Mouse (Mus musculus) macrophage (primary cell): ENCODE data around the gene Clpb. TPM values are rescaled to one million over a fixed set of nuclear protein-coding genes. Genes with fewer than 3 reads are reported as not detected.

ENCODE experiments used
- H3K27ac ChIP-seq: fragments of 350-480 bp; formaldehyde crosslinking; 2 replicates; pipeline ENCODE4 v1.9.0; 2021
- H3K36me3 ChIP-seq: fragments of 350-480 bp; formaldehyde crosslinking; 2 replicates; pipeline ENCODE4 v1.9.0; 2021; ENCODE audit errors: inconsistent target
- H3K4me3 ChIP-seq: fragments of 350-480 bp; formaldehyde crosslinking; 2 replicates; pipeline ENCODE4 v1.9.0; 2021; ENCODE audit errors: inconsistent target
- H3K79me2 ChIP-seq: fragments of 350-480 bp; formaldehyde crosslinking; 2 replicates; pipeline ENCODE4 v1.9.0; 2021; ENCODE audit errors: inconsistent target
- WGBS: methylation state at CpG from one replicate; pipeline ENCODE4 v1.1.7; 2026; ENCODE audit warnings: inconsistent platforms; ENCODE audit not compliant: missing documents; 5-methylcytosine and 5-hydroxymethylcytosine counted together
- polyA plus RNA-seq: library from polyadenylated mRNA; stranded (reverse); fragments of 250-400 nt; gene quantifications from 3 replicates; pipeline ENCODE4 v1.2.4, GENCODE M21; 2018; ENCODE audit warnings: inconsistent platforms

Gene Clpb
- polyA plus RNA-seq, 1 experiment from 2014 or later, result 11.3 TPM

DNA sequence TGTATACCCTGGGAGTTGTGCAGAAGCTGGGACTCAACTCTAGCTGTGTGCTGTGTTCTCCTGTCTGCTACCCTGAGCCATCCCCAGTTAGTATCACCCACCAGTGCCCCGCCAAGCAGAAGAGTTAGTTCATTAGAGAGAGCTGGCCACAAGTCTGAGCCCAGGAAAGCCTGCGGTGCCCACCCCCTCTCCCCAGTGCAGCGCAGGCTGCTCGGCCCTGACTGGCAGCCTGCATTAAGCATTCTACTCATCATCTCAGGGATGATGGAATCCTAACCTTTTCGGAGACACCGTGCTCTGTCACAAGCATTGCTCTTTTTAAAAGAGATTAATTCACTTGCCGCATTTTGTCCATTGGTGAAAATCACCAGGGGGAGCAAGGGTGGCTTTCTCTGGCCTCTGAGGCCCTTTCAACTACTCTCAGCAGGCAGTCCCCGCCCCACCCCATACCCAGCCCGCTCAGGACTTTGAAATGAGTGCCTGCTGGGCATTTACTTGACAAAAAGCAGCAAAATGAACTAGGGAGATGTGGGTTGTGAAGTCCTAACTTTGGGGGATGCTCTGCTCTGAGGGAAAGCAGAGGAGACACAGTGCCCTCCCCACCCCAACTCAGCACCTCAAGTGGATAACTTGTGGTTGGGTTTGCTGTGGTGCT is 20.7 kb downstream of the Clpb start:
- WGBS, result 97% methylated on average over 9 of the region's 9 CpGs
- Histone ChIP-seq H3K27ac (no peak overlapping the region), H3K79me2 (no peaks in the 10 kb centered on the region), H3K4me3 (no peak overlapping the region), H3K36me3 (no peaks in the 10 kb centered on the region)

DNA sequence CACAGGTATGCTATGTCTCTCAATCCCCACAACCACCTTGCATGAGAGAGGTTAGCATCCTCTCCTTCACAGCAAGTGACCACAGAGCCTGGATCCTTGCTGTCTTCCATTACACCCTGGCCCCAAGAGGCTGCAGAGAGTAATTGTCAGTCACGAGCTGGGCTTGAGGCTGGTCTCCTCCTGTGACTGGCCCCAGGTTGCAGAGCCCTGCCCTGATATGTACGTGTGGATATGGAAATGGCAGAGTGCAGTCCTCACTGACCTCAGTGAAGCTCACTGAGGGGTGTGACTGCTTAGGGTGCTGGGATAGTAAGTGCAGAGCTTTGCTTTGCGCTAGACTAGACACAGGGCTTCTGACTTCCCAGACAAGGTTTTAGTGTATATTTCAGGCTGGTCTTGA is 21.2 kb downstream of the Clpb start:
- Histone ChIP-seq H3K79me2 (no peaks in the 10 kb centered on the region), H3K36me3 (no peaks in the 10 kb centered on the region), H3K27ac (no peak overlapping the region), H3K4me3 (no peak overlapping the region)
- WGBS, result 93% methylated on average over 3 of the region's 3 CpGs

DNA sequence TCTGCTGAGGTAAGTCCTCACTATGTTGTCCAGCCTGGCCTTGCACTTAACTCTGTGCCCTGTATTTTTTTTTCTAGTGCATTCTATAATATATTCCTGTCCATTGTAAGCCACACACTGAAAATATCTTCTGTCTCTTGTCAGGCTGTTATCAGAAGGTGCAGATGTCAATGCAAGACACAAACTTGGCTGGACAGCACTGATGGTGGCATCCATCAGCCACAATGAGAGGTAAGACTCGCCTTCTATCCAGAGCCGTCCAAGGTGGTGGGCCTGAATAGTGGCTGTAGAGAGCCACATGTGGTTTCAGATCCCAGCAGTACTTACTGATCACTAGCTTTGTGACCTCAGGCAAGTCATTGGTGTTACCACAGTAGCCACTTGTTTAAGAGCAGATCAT is 23.7 kb downstream of the Clpb start:
- no peak overlapping the region for H3K27ac ChIP-seq
- H3K79me2 ChIP-seq, result no peaks in the 10 kb centered on the region
- no peak overlapping the region for H3K4me3 ChIP-seq
- H3K36me3 ChIP-seq, result no peaks in the 10 kb centered on the region
- WGBS, result 89% methylated on average over 2 of the region's 2 CpGs

DNA sequence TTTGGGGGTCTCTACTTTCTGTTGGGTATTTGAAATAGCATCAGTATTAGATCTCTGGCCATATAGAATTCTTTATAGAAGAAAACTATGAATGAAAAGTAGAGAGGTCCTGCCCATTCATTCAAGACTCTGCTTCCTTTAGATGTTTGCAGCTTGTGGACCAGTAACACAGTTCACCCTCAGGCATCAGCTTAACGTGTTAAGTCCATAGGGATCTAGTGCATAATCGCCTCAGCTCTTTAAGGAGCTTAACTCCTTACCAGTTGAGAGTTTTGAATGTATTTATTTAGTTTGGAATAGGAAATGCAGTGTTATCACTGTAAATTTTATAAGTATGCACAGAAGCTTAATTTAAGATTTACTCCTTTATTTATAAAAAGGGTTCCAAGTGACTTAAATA is 27.0 kb downstream of the Clpb start:
- Histone ChIP-seq H3K79me2 (no peaks in the 10 kb centered on the region), H3K27ac (no peak overlapping the region), H3K36me3 (no peaks in the 10 kb centered on the region), H3K4me3 (no peak overlapping the region)
- WGBS, result 80% methylated on average over 2 of the region's 2 CpGs

DNA sequence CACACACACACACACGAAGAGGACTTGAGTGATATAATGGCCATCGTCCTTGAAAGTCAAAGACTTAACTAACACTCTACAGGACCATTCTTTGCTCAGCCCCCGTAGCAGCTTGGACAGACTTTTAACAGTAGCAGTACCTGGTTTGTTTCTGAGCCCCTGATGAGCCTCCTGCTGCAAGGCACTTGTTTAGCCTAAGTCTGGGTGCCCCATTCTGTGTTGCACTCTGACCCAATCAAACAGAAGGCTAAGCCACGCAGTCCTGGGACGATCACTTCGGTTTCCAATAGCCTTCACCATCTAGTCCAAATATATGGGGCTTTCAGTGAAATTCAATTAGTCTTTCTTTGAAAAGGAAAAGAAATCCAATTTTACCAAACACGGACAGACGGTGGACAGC is 28.4 kb downstream of the Clpb start:
- WGBS, result 94% methylated on average over 8 of the region's 8 CpGs
- no peak overlapping the region for H3K27ac ChIP-seq

DNA sequence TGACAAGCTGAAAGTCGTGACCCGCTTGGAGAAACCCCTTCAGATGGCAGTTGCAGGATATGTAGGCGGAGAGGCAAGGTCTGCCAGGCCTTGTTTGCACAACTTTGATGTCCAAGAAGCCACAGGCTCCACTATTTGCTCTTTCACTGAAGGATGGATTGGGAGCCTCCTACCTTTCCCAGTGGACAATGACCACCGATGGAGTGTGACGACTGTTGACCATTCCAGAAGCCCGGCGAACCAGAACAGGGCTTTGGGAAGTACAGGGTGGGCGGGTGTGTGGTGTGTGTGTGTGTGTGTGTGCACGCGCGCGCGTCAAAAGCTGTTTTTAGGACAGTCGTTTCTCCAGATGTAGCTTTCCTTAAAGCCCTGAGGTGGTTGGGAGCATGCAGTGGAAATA is 29.0 kb downstream of the Clpb start:
- Histone ChIP-seq H3K4me3 (no peak overlapping the region), H3K36me3 (no peaks in the 10 kb centered on the region), H3K79me2 (no peaks in the 10 kb centered on the region), H3K27ac (no peak overlapping the region)
- WGBS, result 96% methylated on average over 14 of the region's 14 CpGs

More for the DNA sequence above, 28.4 kb downstream of the Clpb start:
- Histone ChIP-seq H3K4me3 (no peak overlapping the region), H3K36me3 (no peaks in the 10 kb centered on the region), H3K79me2 (no peaks in the 10 kb centered on the region)

DNA sequence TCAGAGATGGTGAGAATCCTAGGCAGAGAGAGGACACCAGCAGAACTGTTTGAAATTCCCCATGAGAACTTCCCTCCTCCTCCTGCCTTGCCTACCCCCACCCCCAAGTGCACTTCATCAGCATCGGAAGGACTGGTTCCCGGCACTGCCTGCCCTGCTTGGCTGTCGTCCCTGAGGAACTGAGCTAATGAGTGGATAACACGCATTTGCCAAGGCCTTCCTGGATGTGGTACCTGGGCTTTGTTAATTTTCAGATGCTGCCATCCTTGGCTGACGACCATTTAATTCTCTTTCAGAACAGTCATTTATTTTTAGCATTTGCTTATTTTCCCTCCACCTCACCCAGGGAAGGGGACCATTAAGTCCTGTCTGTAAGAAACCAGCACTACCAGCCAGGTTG is 32.0 kb downstream of the Clpb start:
- Histone ChIP-seq H3K4me3 (no peak overlapping the region), H3K36me3 (no peaks in the 10 kb centered on the region), H3K27ac (no peak overlapping the region), H3K79me2 (no peaks in the 10 kb centered on the region)
- 96% methylated on average over 5 of the region's 5 CpGs for WGBS

DNA sequence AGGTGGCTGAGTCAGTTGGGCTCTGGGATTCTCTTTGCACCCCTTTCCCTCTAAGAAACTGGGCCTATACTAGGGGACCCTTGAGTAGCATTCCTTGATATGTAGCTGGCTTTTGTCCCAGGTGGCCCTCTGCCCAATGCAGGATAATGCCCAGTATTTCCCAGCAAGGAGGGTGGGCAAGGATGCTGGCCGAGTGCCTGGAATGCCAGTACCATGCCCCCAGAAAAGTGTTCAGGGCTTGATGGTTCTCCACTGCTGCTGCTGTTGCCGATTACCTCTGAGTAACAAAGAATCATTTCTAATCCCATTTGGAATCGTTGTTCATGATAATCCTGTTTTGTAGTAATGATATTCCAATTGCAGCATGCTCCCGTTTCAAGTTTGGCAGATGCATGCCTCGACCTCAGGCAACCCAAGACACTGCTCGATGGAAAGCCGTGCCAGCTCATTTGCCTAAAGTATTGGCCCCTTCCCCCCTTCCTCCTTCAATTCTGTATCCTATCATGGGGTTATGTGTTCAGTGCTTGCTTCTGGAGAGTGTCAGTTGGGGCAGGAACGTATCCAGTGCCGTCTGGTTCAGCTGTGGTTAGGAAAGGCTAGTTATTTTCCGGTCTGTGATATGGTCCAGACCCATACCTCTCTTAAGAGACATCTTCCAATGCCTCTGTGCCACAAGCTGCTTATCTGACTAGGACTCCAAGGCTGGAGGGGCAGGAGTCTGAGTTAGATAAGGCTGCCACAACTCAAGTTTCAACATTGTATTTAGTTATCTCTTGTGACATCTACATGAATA is 33.7 kb downstream of the Clpb start:
- no peaks in the 10 kb centered on the region for H3K36me3 ChIP-seq

DNA sequence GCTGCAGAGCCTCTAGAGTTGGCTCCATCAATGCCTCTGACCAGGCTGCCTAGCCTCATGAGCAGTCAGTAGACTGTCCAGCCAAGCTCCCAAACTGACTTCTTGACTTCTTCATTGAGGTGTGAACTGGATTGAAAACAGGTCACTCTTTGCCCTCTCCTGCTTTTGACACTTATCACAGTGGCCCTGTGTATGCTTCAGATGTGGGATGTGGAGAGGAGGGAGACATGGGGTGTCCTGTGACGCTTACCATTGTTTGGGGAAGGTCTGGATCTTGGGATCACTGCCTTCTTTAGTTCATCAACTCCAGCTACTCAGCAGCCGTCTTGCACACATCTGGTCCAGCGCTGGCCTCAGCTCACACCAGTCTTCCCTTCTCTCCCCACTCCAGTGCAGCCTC is 36.9 kb downstream of the Clpb start:
- no peak overlapping the region for H3K4me3 ChIP-seq
- WGBS, result 95% methylated on average over 3 of the region's 3 CpGs
- H3K27ac ChIP-seq, result no peak overlapping the region
- H3K36me3 ChIP-seq, result no peaks in the 10 kb centered on the region
- no peaks in the 10 kb centered on the region for H3K79me2 ChIP-seq

More for the DNA sequence above, 33.7 kb downstream of the Clpb start:
- H3K79me2 ChIP-seq, result no peaks in the 10 kb centered on the region
- H3K4me3 ChIP-seq, result no peak overlapping the region
- 95% methylated on average over 10 of the region's 10 CpGs for WGBS
- H3K27ac ChIP-seq, result no peak overlapping the region

DNA sequence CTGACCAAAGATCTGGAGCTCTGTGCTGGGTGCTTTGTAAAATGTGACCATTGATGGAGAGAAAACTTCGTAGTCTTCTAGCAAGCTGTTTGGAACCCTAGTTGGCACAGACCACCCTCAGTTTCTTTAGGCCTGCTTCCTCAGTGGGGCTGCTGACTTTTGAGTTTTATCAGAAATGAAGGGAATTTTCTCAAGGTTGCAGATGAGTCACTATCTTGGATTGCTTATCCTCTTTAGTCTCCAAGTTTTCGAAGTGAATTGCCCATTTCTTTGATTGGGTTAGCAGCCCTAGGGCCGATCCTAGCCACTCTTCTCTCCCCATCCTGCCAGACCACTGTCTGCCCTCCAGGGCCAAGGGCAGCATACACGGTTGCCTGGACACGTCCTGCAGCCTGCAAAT is 39.3 kb downstream of the Clpb start:
- WGBS, result 94% methylated on average over 5 of the region's 5 CpGs
- Histone ChIP-seq H3K79me2 (no peaks in the 10 kb centered on the region), H3K36me3 (no peaks in the 10 kb centered on the region), H3K27ac (no peak overlapping the region), H3K4me3 (no peak overlapping the region)

DNA sequence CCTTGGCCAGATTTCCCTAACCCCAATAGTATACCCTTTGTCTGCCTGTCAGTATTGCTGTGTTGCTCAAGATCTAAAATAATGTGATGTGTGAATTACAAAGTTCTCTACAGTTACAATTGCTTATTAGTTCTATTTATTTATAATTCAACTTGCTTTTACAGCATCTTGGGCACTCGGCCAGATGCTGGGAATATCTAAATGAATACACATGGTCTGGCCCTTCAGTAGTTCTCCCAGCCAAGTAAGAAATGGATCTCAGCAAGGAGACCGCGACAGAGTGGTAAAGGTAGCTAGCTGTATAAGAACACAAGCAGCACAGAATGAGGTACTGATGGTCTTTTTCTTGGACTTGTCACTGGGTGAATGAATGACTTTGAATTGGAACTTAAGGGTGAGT is 46.2 kb downstream of the Clpb start:
- Histone ChIP-seq H3K27ac (no peak overlapping the region), H3K36me3 (no peaks in the 10 kb centered on the region), H3K4me3 (no peak overlapping the region), H3K79me2 (no peaks in the 10 kb centered on the region)
- WGBS, result 93% methylated on average over 3 of the region's 3 CpGs

DNA sequence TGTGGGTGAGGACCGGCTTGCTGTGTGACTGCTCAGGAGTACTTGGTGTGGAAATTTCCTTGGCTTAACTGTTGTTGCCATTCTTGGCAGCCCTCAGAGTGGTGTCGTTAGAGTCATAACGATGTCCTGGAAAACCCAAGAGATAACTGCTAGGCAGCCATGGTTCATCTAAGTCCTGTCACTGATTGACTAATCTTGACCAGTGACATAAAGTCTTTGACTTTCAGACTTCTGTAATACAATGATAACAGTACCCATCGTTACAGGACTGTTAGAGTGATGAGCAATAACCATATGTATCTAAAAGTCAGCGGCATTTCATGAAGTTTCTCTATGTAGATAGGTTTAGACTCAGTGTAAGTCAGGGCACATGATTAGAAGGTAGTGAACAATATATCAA is 46.8 kb downstream of the Clpb start:
- Histone ChIP-seq H3K36me3 (no peaks in the 10 kb centered on the region), H3K27ac (no peak overlapping the region), H3K79me2 (no peaks in the 10 kb centered on the region), H3K4me3 (no peak overlapping the region)
- 93% methylated on average over 5 of the region's 5 CpGs for WGBS

DNA sequence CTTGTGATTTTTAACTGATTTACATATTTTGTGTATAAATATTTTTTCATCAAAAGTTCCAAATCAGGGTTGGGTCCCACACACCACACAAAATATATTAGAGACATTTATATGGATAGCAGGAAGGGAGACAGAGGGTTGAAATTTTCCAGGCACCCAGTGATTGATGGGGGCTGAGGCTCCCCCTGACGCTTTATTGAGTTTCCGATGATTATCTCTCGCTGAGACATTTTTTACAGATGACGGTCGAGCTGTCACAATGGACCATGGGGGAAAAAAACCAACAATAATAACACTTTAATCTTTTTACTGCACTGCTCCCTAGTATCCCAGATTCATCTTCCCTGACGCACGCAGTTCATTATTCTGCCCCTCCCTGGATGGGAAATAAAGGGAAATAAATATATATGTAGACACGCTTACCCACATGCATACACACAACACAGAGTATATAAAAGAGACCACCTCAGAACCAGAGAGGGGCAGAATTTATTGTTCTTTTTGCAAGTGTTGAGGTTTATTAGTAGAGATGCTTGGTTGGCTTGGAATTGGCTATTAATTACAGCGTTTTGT is 50.5 kb downstream of the Clpb start:
- Histone ChIP-seq H3K36me3 (no peaks in the 10 kb centered on the region), H3K79me2 (no peaks in the 10 kb centered on the region), H3K27ac (no peak overlapping the region), H3K4me3 (no peak overlapping the region)
- 98% methylated on average over 9 of the region's 9 CpGs for WGBS

DNA sequence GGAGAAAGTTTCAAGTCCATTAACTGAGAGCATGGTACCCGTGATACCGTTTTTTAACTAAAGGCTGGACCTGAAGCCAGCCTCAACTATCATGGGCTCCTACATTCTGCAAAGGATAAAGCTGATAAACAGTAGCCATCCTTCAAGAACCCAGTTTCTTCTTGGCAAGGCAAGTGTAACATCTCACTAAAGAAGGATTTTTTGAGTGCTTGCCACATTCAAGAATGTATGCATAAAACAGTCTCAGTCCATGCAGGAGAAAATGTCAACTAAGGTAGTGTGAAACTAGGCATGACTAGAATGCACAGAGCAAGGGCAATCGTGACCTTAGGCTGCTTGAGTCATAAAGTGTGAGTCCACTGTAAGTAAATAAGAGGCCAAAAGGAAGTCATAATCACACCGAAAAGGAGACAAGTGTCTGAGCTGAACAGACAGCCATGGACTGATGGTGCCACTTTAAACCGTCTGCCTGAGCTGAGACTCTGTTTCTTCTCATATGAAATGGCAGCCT is 51.7 kb downstream of the Clpb start:
- Histone ChIP-seq H3K79me2 (no peaks in the 10 kb centered on the region), H3K4me3 (no peak overlapping the region), H3K36me3 (no peaks in the 10 kb centered on the region), H3K27ac (no peak overlapping the region)
- WGBS, result 89% methylated on average over 5 of the region's 5 CpGs

DNA sequence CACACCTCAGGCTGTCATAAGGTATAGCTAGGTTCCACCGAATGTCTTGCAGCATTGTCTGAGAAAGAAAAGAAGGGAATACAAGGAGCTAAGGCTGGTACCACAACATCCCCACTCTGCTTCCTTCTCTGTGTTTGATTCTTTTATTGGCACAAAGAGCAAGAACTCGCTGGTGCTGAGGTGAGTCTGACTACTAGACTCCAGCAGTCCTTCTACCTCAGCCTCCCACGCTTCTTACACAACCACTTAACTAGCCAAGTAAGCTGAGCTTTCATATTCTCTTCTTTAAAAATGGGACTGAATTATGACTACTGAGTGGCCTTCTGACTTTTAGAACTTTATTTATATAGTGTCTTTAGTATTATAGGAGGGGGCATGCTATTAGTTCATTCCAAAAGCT is 56.9 kb downstream of the Clpb start:
- Histone ChIP-seq H3K27ac (no peak overlapping the region), H3K36me3 (no peaks in the 10 kb centered on the region), H3K4me3 (no peak overlapping the region), H3K79me2 (no peaks in the 10 kb centered on the region)
- WGBS, result 92% methylated on average over 3 of the region's 3 CpGs
